Mouse (Mus musculus) embryo, embryonic 9.5 days (tissue): ENCODE results near the gene Gm11037.
A peak's percentile ranks its signal among the peaks of the same experiment; 100 is the strongest.

Experiments
- DNase-seq: peaks from one replicate; pipeline ENCODE4 v3.0.0-alpha.2; 2017; ENCODE audit errors: extremely low spot score

Gm11037 gene

DNA sequence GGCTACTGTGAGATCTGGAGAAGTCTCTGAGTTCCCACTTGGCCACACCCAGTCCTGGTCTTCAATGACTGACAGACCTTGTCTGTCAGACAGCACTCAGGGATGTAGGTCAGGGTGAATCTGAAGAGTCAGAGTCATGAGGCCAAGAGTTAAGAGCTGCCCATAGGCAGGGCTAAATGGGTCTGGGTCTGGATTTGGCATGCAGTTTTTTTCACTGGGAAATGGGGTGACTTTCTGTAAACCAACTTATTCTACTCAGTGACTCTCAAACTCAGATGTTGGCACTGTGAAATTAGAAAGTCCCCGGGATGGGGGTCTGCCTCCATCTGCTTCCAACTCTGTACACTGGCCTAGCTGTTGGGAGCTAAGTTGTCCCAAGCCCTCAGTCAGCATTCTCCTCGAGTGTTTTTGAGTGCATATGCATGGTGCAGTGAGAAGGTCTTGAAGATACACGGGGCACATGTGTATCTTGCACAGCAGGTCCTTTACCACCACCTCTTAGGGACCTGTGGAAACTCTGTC lies 4.6 kb upstream of the Gm11037 start:
- no peak for DNase-seq

DNA sequence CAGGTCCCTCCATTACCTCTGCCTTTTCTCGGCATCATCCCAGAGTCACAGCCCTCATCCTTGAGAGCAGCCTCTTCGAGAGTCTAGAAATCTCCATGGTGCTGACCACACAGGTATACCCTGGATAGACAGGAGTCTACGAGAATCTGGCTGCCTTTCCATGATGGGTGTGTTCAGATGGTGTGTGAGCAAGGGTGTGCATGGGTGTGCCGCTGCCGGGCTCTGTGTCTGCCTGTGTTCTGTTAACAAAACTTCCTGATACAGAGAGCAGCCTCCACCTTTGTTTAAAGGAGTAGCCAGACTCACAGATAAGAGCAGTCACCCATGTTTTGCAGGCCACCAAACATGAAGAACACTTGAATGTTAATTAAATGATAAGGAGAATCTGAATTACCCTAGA lies 3.5 kb upstream of the Gm11037 start:
- no peak for DNase-seq

DNA sequence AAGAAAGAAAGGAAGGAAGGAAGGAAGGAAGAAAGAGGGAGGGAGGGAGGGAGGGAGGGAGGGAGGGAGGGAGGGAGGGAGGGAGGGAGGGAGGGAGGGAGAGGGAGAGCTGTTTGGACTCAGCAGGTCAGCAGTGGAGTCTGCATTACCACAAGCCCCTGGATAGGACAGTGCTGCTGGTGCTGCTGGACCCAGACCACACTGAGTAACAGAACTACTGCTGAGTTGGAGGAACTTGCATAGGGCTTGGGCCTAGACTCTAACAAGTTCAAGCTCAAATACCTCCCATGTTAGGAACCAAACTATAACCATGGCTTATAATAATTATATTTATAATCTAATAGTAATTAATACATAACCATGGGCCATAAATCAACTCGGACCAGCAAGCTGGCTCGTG lies 2.4 kb upstream of the Gm11037 start:
- DNase-seq: no peak

DNA sequence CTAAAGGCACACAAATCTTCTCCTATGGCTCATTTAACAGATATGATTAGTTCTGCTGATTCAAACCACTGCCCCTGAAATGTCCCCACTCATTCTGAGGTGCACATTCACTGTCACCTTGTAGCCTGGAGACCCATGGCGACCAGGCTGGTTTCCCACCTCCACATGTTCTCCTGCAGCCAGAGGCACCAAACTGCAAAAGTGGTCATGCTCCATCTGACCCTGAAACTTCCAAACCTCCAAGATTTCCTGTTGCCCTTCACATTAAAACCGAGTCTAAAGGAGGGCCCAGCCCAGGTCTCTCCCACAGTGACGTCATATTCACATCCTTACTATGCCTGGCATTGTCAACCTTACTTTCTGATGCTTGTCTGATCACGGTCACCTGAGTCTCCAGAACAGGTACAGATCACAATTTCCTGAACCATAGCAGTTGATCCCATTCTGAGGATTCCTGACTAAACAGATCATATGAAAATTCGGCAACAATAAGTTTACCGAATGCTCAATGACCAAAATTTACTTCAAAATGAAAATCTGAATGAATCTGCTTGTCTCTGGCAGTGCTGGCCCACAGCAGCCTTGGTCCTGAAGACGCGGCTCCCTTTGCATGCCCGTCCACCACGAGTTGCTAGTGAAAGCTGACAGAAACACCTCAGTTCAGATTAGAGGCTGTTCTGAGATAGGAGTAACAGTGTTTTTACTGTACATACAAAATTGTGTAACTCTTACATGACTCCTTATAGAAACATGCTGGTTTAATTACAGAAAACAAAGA lies 997 bp upstream of the Gm11037 start:
- DNase-seq: no peak

DNA sequence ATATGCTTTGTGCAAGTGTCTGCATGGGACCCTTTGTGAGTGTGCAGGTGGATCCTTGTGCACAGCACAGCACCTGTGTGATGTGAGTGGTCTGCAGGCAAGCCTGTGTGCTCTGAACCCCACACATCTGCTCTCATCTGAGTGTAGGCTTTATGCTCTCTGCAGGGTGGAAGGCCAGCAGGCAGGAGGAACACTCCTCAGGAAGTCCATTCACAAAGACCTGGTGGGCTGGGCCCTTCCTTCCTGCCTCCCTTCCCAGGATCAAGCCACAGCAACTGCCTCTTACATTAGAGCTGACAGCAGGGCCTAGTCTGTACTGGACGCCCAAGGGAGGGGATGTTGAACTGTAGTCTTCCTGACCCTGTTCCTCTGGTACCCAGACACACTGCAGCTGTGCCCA lies 1.1 kb downstream of the Gm11037 start:
- no peak for DNase-seq

DNA sequence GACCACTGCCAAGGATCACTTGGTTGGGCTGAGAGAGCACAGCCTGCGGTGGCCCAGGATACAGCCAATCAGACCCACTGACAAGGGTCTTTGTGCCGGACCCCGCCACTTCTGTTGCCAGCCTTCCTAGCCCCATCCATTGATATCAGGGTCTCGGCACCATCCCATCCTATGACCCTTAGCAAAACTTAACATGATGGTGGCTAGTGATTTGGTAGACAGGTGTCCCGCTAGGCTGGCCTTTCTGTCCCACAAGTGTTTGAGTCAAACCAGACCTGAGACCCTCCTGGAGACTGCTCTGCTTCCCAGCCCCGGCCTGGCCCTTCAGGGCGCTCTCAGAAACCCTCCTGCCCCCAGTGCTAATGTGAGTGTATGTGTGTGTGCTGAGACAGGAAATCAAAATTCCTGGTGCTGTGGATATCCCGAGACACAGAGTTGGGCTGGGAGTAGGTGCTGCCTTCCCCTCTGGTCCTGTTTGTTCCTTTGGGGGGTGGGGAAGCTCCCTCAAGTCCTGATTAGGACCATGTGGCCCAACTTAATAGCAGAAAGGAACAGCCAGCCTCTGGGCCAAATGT lies 1.6 kb downstream of the Gm11037 start:
- DNase-seq: no peak

DNA sequence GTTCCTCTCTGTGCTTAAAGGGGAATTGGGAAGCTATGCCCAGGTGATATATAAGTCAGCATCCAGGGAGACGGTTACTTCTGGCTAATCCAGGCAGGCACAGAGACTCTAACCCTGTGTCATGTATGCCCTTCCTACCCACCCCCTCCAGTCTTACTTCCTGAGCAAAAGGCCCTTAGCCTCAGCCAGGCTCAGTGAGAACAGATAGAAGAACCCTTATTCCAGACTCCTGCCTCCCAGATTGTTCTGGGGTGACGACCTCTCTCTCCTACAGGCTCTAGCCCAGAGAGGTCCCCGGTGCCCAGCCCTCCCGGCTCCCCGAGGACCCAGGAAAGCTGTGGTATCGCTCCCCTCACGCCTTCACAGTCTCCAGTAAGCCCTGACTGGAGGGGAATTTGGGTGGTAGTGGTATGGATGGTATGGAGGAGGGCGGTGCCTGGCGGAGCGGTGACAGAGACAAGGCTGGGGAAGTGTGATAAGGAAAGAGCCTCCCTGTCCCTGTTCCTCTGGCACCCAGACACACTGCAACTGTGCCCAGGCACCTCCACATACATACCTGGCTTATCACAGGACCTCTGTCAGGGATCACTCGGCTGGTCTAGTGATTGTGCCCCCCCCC lies 2.3 kb downstream of the Gm11037 start:
- DNase-seq: no peak

- no peak for DNase-seq
Observed at GRCm38 (mm10) chr2:131138296-131138695, 5.0 kb downstream of the Gm11037 start.

- no peak for DNase-seq
Observed at GRCm38 (mm10) chr2:131138760-131139159, 5.5 kb downstream of the Gm11037 start.

- no peak for DNase-seq
Observed at GRCm38 (mm10) chr2:131139287-131139686, 6.0 kb downstream of the Gm11037 start.

DNA sequence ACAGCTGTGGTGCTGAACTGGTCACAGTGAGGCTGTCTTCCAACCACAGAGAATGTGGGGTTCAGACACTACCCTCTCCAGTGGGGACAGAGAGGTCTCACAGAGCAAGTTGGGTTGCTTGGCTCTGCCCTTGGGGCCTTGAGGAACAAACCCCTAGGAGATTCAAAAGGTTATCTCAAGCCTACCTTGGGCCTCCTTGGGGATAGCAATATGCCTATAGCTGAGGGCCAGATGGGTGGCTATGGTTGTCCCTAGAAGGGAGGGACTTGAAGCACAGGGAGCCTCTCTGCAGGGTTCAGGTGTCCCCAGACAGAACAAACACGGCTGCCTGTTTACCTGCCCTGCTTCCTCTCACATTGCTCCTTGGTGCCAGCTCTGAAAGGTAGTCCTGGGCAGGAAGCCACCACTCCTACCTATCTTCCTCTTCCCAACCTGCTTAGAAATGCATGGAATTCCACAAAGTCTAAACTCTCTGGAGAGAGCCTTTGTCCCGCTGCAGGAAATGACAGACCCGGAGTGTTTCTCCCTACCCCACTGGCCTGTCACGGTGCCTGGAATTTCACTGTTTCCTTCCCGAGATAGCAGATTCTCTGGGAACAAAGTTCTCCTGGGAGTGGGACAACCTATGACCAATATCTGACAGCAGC lies 6.7 kb downstream of the Gm11037 start:
- DNase-seq: no peak

- no peak for DNase-seq
Observed at GRCm38 (mm10) chr2:131140533-131140905, 7.2 kb downstream of the Gm11037 start.

GRCm38 (mm10) chr2:131141336-131141986 lies 8.2 kb downstream of the Gm11037 start:
- DNase-seq: no peak

DNA sequence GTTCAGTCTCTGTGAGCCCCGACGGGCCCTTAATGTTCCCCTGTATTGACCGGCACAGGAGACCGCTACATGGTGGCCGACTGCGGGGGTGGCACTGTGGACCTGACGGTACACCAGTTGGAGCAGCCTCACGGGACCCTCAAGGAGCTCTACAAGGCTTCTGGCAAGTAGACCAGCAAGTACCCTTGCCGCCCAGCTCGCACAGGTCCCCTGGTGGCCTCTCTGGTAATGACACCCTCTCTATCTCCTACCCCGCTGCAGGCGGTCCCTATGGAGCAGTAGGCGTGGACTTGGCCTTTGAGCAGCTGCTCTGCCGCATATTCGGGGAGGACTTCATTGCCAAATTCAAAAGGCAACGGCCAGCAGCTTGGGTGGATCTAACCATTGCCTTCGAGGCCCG lies 9.3 kb downstream of the Gm11037 start:
- DNase-seq: peak; percentile 79

DNA sequence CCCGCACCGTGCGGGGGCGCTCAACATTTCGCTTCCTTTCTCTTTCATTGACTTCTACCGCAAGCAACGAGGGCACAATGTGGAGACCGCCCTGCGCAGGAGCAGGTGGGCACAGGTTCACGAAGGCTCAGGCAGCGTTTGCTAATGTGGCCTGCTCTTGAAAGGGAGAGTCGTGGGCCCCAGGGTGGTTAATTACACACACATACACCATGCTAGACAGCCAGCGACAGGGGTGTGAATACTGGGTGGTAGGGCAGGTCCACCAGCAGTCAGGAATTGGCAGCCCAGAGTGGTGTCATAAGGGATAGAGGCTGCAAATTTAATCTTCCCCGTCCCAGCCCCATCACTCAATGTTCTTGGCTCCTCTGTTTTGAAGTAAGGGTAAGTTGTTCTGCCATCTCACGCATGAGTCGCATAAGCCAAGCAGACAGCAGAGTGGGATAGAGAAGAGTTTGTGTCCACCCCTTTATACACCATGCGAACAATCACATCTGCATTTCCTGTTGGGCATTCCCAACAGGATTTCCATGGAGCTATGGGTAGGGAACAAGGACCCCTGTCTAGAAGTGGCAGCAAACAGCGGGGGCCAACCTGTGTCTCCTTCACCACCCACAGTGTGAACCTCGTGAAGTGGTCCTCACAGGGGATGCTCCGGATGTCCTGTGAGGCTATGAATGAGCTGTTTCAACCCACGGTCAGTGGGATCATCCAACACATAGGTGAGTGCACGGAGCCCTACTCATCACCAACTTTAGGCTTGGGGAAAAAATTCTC lies 9.9 kb downstream of the Gm11037 start:
- no peak for DNase-seq

- no peak for DNase-seq
Observed at GRCm38 (mm10) chr2:131145121-131145520, 11.8 kb downstream of the Gm11037 start.

- DNase-seq: no peak
Observed at GRCm38 (mm10) chr2:131145536-131145935, 12.2 kb downstream of the Gm11037 start.

DNA sequence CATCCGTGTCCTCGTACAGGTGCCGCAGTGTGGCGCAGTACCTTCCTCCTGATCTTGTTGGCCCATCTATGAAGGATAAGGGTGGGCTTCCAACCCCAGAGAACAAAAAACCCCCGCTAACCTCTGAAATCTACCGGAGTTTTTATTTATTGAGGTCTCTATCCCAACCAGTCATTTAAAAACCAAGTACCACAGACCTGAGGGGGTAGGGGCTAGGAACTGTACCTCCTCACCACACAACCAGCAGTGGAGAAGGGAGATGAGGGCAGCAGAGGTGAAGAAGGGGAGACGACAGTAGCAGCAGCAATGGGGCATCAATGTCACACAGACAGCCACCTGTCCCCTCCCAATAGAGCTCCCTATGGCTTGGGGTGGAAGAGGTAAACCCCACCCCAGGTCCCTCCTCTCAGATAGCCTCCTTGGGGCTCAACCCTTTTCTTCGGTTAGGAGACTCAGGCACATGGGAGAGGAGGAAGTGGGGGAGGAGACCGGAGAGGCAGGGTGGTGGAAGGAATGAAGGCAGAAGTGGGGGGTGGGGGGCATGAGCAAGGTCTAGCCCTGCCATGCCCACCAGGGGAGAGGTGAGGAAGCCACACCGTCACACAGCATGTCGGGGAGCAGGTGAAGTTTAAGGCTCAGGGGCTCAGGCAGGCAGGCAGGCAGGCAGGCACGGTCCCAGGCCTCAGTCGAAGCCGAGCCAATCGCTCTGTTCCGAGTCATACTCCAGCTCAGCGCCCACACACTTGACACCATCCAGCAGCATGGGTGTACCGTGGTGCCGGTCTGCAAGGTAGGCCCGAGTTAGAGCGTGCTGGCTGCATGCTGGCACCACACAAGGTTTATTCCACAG lies 13.1 kb downstream of the Gm11037 start:
- DNase-seq: no peak

DNA sequence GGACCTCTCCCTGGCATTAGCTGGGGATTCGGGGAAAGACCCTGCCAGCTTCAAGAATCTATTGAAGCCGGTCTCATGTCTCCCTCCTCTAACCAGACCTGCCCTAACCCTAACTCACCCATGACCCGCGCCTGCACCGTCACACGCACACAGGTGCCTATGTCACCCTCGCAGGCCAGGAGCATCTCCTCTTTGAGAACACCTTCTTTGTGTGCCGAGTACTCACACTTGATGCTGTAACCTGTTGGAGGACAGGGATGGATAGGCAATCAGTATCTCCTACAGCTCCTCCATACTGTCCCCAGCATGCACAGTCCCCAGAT lies 13.7 kb downstream of the Gm11037 start:
- DNase-seq: no peak
